Mouse (Mus musculus) MEL (cell line): Measurements from ENCODE around the gene Tbc1d13. TPM values are rescaled to one million over a fixed set of nuclear protein-coding genes. Genes with fewer than 3 reads are reported as not detected.

Source experiments
- DNase-seq: peaks from one replicate; pipeline ENCODE4 v3.0.0; 2011; ENCODE audit warnings: low read depth, low spot score
- H3K27ac ChIP-seq: 2 replicates; pipeline ENCODE4 v1.5.1; 2012; ENCODE audit warnings: low read depth, mild to moderate bottlenecking, control low read depth, low read length, moderate library complexity; ENCODE audit not compliant: control insufficient read depth
- H3K27me3 ChIP-seq, 2 experiments: fragments of 150-350 bp in 1 of 2; sonication (generic) in 1 of 2; 2 replicates each; pipeline ENCODE4 v1.6.1; 2012; ENCODE audit warnings: low read length in 2 of 2, mild to moderate bottlenecking in 2 of 2, improper control_type of control experiment in 1 of 2, moderate library complexity in 1 of 2; ENCODE audit not compliant: insufficient read depth in 2 of 2, control insufficient read depth in 1 of 2
- H3K36me3 ChIP-seq, 2 experiments: 2 replicates each; pipeline ENCODE4 v1.6.1; 2012 to 2014; ENCODE audit warnings: low read length in 2 of 2, improper control_type of control experiment in 1 of 2, inconsistent platforms in 1 of 2, mild to moderate bottlenecking in 1 of 2; ENCODE audit not compliant: insufficient read depth in 2 of 2, control insufficient read depth in 1 of 2
- H3K4me1 ChIP-seq, 2 experiments: fragments of 150-350 bp in 1 of 2; sonication (generic) in 1 of 2; 2 replicates each; pipeline ENCODE4 v1.6.1; 2012; ENCODE audit warnings: low read length in 2 of 2, improper control_type of control experiment in 1 of 2, mild to moderate bottlenecking in 1 of 2; ENCODE audit not compliant: insufficient read depth in 2 of 2, control insufficient read depth in 1 of 2
- H3K4me3 ChIP-seq, 2 experiments: fragments of 150-350 bp in 1 of 2; sonication (generic) in 1 of 2; 2 replicates each; pipeline ENCODE4 v1.5.1; 2012; ENCODE audit warnings: low read depth in 2 of 2, low read length in 2 of 2, mild to moderate bottlenecking in 2 of 2, moderate library complexity in 2 of 2, control low read depth in 1 of 2, improper control_type of control experiment in 1 of 2; ENCODE audit not compliant: control insufficient read depth in 1 of 2, insufficient read depth in 1 of 2
- H3K79me2 ChIP-seq: 2 replicates; pipeline ENCODE4 v1.6.1; 2012; ENCODE audit warnings: mild to moderate bottlenecking, low read length, moderate library complexity; ENCODE audit not compliant: control insufficient read depth, poor library complexity, insufficient read depth
- H3K9ac ChIP-seq: 2 replicates; pipeline ENCODE4 v1.6.1; 2012; ENCODE audit warnings: low read depth, mild to moderate bottlenecking, control low read depth, low read length, moderate library complexity; ENCODE audit not compliant: control insufficient read depth, poor library complexity, severe bottlenecking
- H3K9me3 ChIP-seq: fragments of 150-350 bp; sonication (generic); replicated peaks from 2 replicates; pipeline ENCODE4 v1.6.1; 2012; ENCODE audit warnings: mild to moderate bottlenecking, low read length, improper control_type of control experiment, moderate library complexity; ENCODE audit not compliant: insufficient read depth
- BHLHE40 ChIP-seq: IDR thresholded peaks from 2 replicates; pipeline ENCODE4 v1.6.1; 2012; ENCODE audit warnings: low read depth, mild to moderate bottlenecking, inconsistent platforms, low read length, improper control_type of control experiment, borderline replicate concordance
- CHD2 ChIP-seq: IDR thresholded peaks from 2 replicates; pipeline ENCODE4 v1.6.1; 2011; ENCODE audit warnings: low read length, improper control_type of control experiment
- GATA1 ChIP-seq: IDR thresholded peaks from 2 replicates; pipeline ENCODE4 v1.6.1; 2011; ENCODE audit warnings: low read depth, low read length, improper control_type of control experiment
- MAX ChIP-seq: IDR thresholded peaks from 2 replicates; pipeline ENCODE4 v1.6.1; 2011; ENCODE audit warnings: low read length, improper control_type of control experiment
- MAZ ChIP-seq: IDR thresholded peaks from 2 replicates; pipeline ENCODE4 v1.6.1; 2012; ENCODE audit warnings: low read depth, mild to moderate bottlenecking, inconsistent platforms, low read length, improper control_type of control experiment
- MEF2A ChIP-seq: IDR thresholded peaks from 2 replicates; pipeline ENCODE4 v1.6.1; 2014; ENCODE audit warnings: low read depth, mild to moderate bottlenecking, inconsistent platforms, low read length, improper control_type of control experiment; ENCODE audit not compliant: poor library complexity, insufficient replicate concordance, severe bottlenecking; ENCODE audit errors: extremely low read depth
- MXI1 ChIP-seq: IDR thresholded peaks from 2 replicates; pipeline ENCODE4 v1.6.1; 2011; ENCODE audit warnings: mild to moderate bottlenecking, low read depth, low read length, improper control_type of control experiment
- MYB ChIP-seq: IDR thresholded peaks from 2 replicates; pipeline ENCODE4 v1.6.1; 2011; ENCODE audit warnings: mild to moderate bottlenecking, low read depth, low read length, improper control_type of control experiment
- MYC ChIP-seq: IDR thresholded peaks from 2 replicates; pipeline ENCODE4 v1.6.1; 2011; ENCODE audit warnings: low read depth, mild to moderate bottlenecking, low read length, improper control_type of control experiment, moderate library complexity
- NRF1 ChIP-seq: IDR thresholded peaks from 2 replicates; pipeline ENCODE4 v1.6.1; 2014; ENCODE audit warnings: low read depth, mild to moderate bottlenecking, inconsistent platforms, low read length, improper control_type of control experiment, moderate library complexity; ENCODE audit not compliant: poor library complexity, insufficient read depth, severe bottlenecking
- POLR2AphosphoS5 ChIP-seq: IDR thresholded peaks from 2 replicates; pipeline ENCODE4 v1.6.1; 2012; ENCODE audit warnings: low read depth, borderline replicate concordance, mild to moderate bottlenecking, inconsistent platforms, low read length, moderate library complexity, mixed read lengths
- RCOR1 ChIP-seq: IDR thresholded peaks from 2 replicates; pipeline ENCODE4 v1.6.1; 2012; ENCODE audit warnings: low read depth, mild to moderate bottlenecking, inconsistent platforms, low read length, improper control_type of control experiment
- SMC3 ChIP-seq: IDR thresholded peaks from 2 replicates; pipeline ENCODE4 v1.6.1; 2011; ENCODE audit warnings: low read depth, low read length, improper control_type of control experiment
- UBTF ChIP-seq: IDR thresholded peaks from 2 replicates; pipeline ENCODE4 v1.6.1; 2012; ENCODE audit warnings: low read depth, mild to moderate bottlenecking, inconsistent platforms, low read length, improper control_type of control experiment, moderate library complexity, borderline replicate concordance; ENCODE audit not compliant: insufficient read depth
- USF2 ChIP-seq, 2 experiments: IDR thresholded peaks; 2 replicates each; pipeline ENCODE4 v1.6.1; 2011 to 2012; ENCODE audit warnings: improper control_type of control experiment in 2 of 2, low read length in 2 of 2, borderline replicate concordance in 1 of 2, inconsistent platforms in 1 of 2, low read depth in 1 of 2, mild to moderate bottlenecking in 1 of 2; ENCODE audit not compliant: insufficient read depth in 1 of 2
- ZC3H11A ChIP-seq: IDR thresholded peaks from 2 replicates; pipeline ENCODE4 v1.6.1; 2012; ENCODE audit warnings: low read depth, mild to moderate bottlenecking, inconsistent platforms, low read length, improper control_type of control experiment
- ZMIZ1 ChIP-seq: IDR thresholded peaks from 2 replicates; pipeline ENCODE4 v1.6.1; 2012; ENCODE audit warnings: low read depth, mild to moderate bottlenecking, inconsistent platforms, low read length, improper control_type of control experiment, moderate library complexity
- ZNF384 ChIP-seq: IDR thresholded peaks from 2 replicates; pipeline ENCODE4 v1.6.1; 2012; ENCODE audit warnings: low read depth, mild to moderate bottlenecking, inconsistent platforms, low read length, improper control_type of control experiment
- polyA plus RNA-seq, 2 experiments: library from polyadenylated mRNA; stranded (reverse) in 1 of 2; unstranded in 1 of 2; fragments of >175 nt in 1 of 2; fragments of >200 nt in 1 of 2; gene quantifications; 2 replicates each; pipeline versions ENCODE4 v1.2.1 to v1.2.4; 2012; ENCODE audit warnings: low replicate concordance in 2 of 2, low read depth in 1 of 2; ENCODE audit not compliant: insufficient read length in 2 of 2, insufficient read depth in 1 of 2, missing spikeins in 1 of 2
- total RNA-seq: library from RNA; depleted of rRNA; stranded (reverse); fragments of 300-350 nt; gene quantifications from 2 replicates; pipeline ENCODE4 v1.2.3, GENCODE M21; 2012

Tbc1d13 gene
- total and polyA plus RNA-seq, 3 experiments, result 62.4 to 78.5 TPM; not detected in 1

DNA sequence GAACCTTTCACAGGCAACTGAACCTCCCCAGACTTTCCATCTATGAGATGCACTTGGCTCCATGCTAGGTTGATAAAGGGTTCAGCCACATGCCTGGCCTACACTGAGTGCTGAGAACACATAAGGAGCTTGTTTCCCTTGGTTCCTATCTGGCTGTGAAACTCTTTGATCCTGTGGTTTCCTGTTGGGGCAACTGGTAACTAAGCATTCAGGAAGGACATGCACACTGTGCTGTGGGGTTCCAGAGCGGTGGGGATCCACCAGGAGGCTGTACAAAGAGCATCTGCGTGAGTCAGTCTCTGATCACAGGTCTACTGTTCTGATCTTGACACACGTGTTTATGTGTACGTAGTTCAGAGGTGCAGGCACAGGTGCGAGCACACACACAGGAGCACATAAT is 21.0 kb upstream of the Tbc1d13 start:
- no peaks in the 10 kb centered on the region for H3K9me3 ChIP-seq
- no peaks in the 10 kb centered on the region for H3K27me3 ChIP-seq
- no peak overlapping the region for H3K27ac ChIP-seq
- DNase-seq, result no peak
- TF ChIP-seq MXI1, result no peak
- TF ChIP-seq MAZ, result no peak
- no peaks in the 10 kb centered on the region; a peak in 1 of 4 replicates for H3K4me1 ChIP-seq
- H3K36me3 ChIP-seq, result no peaks in the 10 kb centered on the region
- H3K79me2 ChIP-seq, result no peaks in the 10 kb centered on the region
- H3K4me3 ChIP-seq, result no peak overlapping the region
- H3K9ac ChIP-seq, result no peak overlapping the region

- Histone ChIP-seq H3K27ac (no peak overlapping the region), H3K36me3 (no peaks in the 10 kb centered on the region)
Measured at GRCm38 (mm10) chr2:30119641-30120051, 13.9 kb upstream of the Tbc1d13 start.

GRCm38 (mm10) chr2:30120269-30120668 is 13.3 kb upstream of the Tbc1d13 start:
- no peaks in the 10 kb centered on the region for H3K27me3 ChIP-seq
- no peaks in the 10 kb centered on the region for H3K9me3 ChIP-seq
- peaks cover 2% of the 10 kb centered on the region; the same call in 1 of the 2 replicates for H3K79me2 ChIP-seq
- no peak overlapping the region for H3K27ac ChIP-seq
- H3K4me3 ChIP-seq, result no peak overlapping the region
- no peak for DNase-seq
- TF ChIP-seq POLR2AphosphoS5, result no peak
- no peak for TF ChIP-seq ZMIZ1
- TF ChIP-seq RCOR1, result no peak
- no peak for TF ChIP-seq NRF1
- no peak for TF ChIP-seq ZC3H11A
- TF ChIP-seq UBTF, result no peak
- no peak for TF ChIP-seq MAX
- no peak for TF ChIP-seq GATA1
- H3K4me1 ChIP-seq, result peaks cover 0 to 8% of the 10 kb centered on the region in 2 experiments; a peak in 3 of 4 replicates
- no peak overlapping the region for H3K9ac ChIP-seq
- peaks cover 0 to 3% of the 10 kb centered on the region in 2 experiments; a peak in 2 of 4 replicates for H3K36me3 ChIP-seq

More at GRCm38 (mm10) chr2:30119641-30120051, 13.9 kb upstream of the Tbc1d13 start:
- Histone ChIP-seq H3K27me3 (no peaks in the 10 kb centered on the region), H3K79me2 (peaks cover 2% of the 10 kb centered on the region; the same call in 1 of the 2 replicates)
- no peak for TF ChIP-seq SMC3
- TF ChIP-seq NRF1, result no peak
- no peak for TF ChIP-seq MXI1
- TF ChIP-seq CHD2, result no peak
- no peak for TF ChIP-seq MEF2A
- no peak for TF ChIP-seq ZC3H11A
- TF ChIP-seq ZNF384, result no peak
- TF ChIP-seq GATA1, result no peak
- no peak for TF ChIP-seq MYC
- no peak for TF ChIP-seq BHLHE40
- no peak for TF ChIP-seq MAX
- no peak for TF ChIP-seq USF2 (IDR thresholded peaks at IDR 0.05; ENCODE audit: borderline replicate concordance in 1 of 2, insufficient read depth in 1 of 2, low read depth in 1 of 2, low read length in 2 of 2)
- TF ChIP-seq MYB, result no peak
- TF ChIP-seq, all 39 proteins: peak for 0
- no peak overlapping the region for H3K9ac ChIP-seq
- H3K4me3 ChIP-seq, result no peak overlapping the region
- H3K4me1 ChIP-seq, result peaks cover 0 to 5% of the 10 kb centered on the region in 2 experiments; a peak in 1 of 4 replicates
- DNase-seq, result no peak
- H3K9me3 ChIP-seq, result no peaks in the 10 kb centered on the region
